Mouse (Mus musculus) lung, embryonic 15.5 days (tissue): ENCODE measurements around the gene Pex16. TPM values are rescaled to one million over a fixed set of nuclear protein-coding genes. Genes with fewer than 3 reads are reported as not detected.

Experiments
- ATAC-seq: fragments of 200-750 bp; cut with Nextera tagmentation; 2 replicates; pipeline ENCODE4 v1.8.0; 2017; ENCODE audit warnings: moderate number of reproducible peaks, borderline replicate concordance; ENCODE audit not compliant: low FRiP score, low TSS enrichment; ENCODE audit errors: extremely low read depth
- H3K27ac ChIP-seq: fragments of 300-500 bp; sonication (generic); 2 replicates; pipeline ENCODE4 v1.5.1; 2015; ENCODE audit warnings: moderate library complexity, mild to moderate bottlenecking, inconsistent platforms
- H3K27me3 ChIP-seq: fragments of 300-500 bp; sonication (generic); 2 replicates; pipeline ENCODE4 v1.6.1; 2015; ENCODE audit warnings: inconsistent platforms
- H3K36me3 ChIP-seq: fragments of 300-500 bp; sonication (generic); 2 replicates; pipeline ENCODE4 v1.6.1; 2015; ENCODE audit warnings: inconsistent platforms
- H3K4me1 ChIP-seq: fragments of 300-500 bp; sonication (generic); 2 replicates; pipeline ENCODE4 v1.6.1; 2015; ENCODE audit warnings: inconsistent platforms
- H3K4me2 ChIP-seq: fragments of 300-500 bp; sonication (generic); 2 replicates; pipeline ENCODE4 v1.6.1; 2015; ENCODE audit warnings: inconsistent platforms, mild to moderate bottlenecking, moderate library complexity
- H3K4me3 ChIP-seq: fragments of 300-500 bp; sonication (generic); 2 replicates; pipeline ENCODE4 v1.5.1; 2015; ENCODE audit warnings: mild to moderate bottlenecking, inconsistent platforms
- H3K9ac ChIP-seq: fragments of 300-500 bp; sonication (generic); 2 replicates; pipeline ENCODE4 v1.6.1; 2015; ENCODE audit warnings: inconsistent platforms
- H3K9me3 ChIP-seq: fragments of 300-500 bp; sonication (generic); 2 replicates; pipeline ENCODE4 v1.6.1; 2016; ENCODE audit warnings: inconsistent platforms
- WGBS: fragments of 180-500 bp; shearing (Covaris S2); methylation state at CpG from one replicate; pipeline ENCODE4 v1.1.7; 2015; 5-methylcytosine and 5-hydroxymethylcytosine counted together
- polyA plus RNA-seq: library from polyadenylated mRNA; unstranded; fragments of >200 nt; fragmentation: Nextera tagmentation; extraction: Ambion mirVana; gene quantifications from 2 replicates; pipeline ENCODE4 v1.2.1, GENCODE M21; 2015

Gene Pex16
- polyA plus RNA-seq, 1 experiment from 2014 or later: 24.0 TPM

DNA sequence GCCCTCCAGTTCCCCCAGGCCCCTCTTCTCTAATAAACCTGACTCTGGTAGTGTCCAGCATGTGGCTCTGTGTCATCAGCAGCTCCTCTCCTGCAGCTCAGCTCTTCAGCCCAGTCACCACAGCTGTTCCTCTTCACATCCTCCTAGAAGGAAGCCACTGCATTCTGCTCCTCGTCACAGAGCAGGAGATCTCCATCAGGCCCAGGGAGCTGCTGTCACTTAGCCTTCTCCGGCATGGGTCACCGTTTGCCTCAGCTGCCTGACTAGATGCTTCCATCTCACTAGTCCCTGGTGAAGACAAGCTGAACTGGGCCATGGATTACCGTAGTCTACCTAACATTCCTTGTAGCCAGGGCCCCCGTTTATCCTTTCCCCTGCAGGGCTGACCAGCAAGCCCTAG lies 6.7 kb downstream of the Pex16 start:
- H3K4me1 ChIP-seq: peaks cover 4% of the 10 kb centered on the region
- H3K4me2 ChIP-seq: no peak overlapping the region
- no peaks in the 10 kb centered on the region for H3K27me3 ChIP-seq
- no peak for ATAC-seq
- no peak overlapping the region for H3K4me3 ChIP-seq
- H3K9ac ChIP-seq: no peak overlapping the region
- no peaks in the 10 kb centered on the region for H3K9me3 ChIP-seq
- H3K36me3 ChIP-seq: peaks cover 48% of the 10 kb centered on the region
- 68% methylated on average over 5 of the region's 5 CpGs for WGBS
- H3K27ac ChIP-seq: no peak overlapping the region

- Histone ChIP-seq H3K9me3 (no peaks in the 10 kb centered on the region), H3K27ac (no peak within 1 kb of the TSS), H3K4me3 (no peak within 1 kb of the TSS), H3K36me3 (peaks cover 52% of the 10 kb centered on the region), H3K4me1 (no peaks in the 10 kb centered on the region), H3K4me2 (no peak within 1 kb of the TSS), H3K9ac (no peak within 1 kb of the TSS), H3K27me3 (no peaks in the 10 kb centered on the region)
- 77% methylated on average over 5 of the region's 5 CpGs for WGBS
- no peak for ATAC-seq
These were observed 7.6 kb downstream of the Pex16 start, which contains the start of gene 1700029I15Rik for GRCm38 (mm10) chr2:92381901-92382588. Gene 1700029I15Rik, plus strand, starts transcription at chr2:92382538.

DNA sequence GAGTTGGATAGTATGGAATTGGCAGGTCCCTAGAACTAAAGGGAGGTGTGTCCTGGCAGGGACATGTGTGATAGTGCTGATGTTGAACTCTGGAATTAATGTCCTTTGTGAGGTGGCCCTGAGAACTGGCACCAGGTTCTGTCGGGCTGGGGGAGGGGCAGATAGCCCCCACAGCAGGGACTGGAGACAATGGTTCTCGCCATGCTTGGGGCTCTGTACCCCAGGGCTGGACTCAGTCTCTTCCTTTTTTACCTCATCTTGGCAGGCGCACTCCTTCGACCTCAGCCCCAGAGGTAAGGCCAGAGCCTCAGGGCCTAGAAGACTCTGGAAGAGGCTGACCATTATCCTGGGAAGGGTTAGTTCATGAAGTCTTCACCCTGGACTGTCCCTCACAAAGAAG lies 8.3 kb downstream of the Pex16 start:
- H3K36me3 ChIP-seq: peaks cover 50% of the 10 kb centered on the region
- 88% methylated on average over 4 of the region's 4 CpGs for WGBS
- no peaks in the 10 kb centered on the region for H3K9me3 ChIP-seq

DNA sequence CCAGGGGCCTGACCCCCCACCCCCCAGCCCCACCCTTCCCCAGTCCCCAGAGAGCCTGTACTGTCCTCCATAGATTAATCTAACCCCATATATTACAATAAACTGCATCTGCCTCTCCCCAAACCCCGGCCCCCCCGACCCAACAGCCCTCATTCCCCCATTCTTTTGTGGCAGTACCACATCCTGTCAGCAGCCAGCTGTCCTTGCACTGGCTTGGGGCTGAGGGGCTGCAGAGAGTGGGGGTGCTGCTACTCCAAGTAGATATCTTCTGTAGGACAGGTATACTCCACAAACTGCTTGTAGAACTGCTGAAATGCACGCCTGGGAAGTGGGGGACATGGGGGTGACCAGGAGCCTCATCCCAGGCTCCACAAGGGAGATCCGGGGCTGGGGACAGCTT lies 9.6 kb downstream of the Pex16 start:
- peaks cover 36% of the 10 kb centered on the region for H3K36me3 ChIP-seq
- WGBS: 57% methylated on average over 4 of the region's 4 CpGs

More for the DNA sequence above, 8.3 kb downstream of the Pex16 start:
- Histone ChIP-seq H3K9ac (no peak overlapping the region), H3K4me2 (no peak overlapping the region), H3K4me3 (no peak overlapping the region), H3K27ac (no peak overlapping the region), H3K27me3 (no peaks in the 10 kb centered on the region), H3K4me1 (peaks cover under 1% of the 10 kb centered on the region; the same call in 1 of the 2 replicates)
- no peak for ATAC-seq

DNA sequence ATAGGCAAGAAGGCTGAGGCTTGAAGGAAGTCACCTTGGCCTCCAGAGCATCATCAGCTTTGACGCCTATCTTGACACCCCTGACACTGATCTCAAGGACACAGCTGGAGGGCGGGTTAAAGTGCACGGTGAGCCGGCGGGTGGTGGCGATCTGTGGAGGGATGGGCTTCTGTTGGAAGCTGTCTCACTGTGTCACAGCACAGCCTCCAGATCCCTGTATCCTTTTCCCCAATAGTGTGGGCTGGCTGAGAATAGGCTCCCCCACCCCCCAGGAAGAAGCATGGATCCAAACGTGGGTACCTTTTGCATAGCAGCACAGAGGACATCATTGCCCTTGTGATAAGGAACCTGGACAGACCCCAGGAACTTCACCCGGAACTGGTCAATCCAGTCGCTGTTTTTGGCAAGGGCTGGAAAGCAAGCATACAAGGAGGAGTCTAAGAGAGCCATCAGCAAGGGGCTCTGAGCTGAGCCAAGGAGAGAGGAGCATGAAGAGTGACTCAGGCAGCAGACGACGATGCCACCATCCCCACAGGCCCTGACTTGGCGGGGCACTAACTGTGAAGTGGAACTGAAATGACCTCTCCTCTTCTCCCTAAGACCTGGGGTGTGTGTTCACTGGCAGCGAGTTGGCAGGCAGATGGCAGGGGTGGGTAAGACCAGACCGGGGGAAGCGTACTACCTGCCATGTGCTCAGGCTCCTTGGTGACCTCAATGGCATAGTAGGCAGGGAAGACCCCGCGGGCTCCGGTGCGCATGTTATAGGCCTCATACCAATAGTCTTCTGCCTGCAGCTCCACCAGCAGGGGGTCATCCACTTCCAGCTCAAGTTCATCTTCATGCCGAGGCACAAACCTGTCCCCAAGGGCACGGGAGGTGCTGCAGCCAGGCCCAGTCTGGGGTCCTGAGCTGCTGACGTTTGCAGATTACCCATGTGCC lies 10.9 kb downstream of the Pex16 start:
- Histone ChIP-seq H3K27ac (no peak overlapping the region), H3K4me1 (peaks cover 25% of the 10 kb centered on the region), H3K9me3 (no peaks in the 10 kb centered on the region), H3K4me2 (no peak overlapping the region), H3K4me3 (no peak overlapping the region), H3K9ac (no peak overlapping the region), H3K36me3 (peaks cover 23% of the 10 kb centered on the region), H3K27me3 (no peaks in the 10 kb centered on the region)
- ATAC-seq: no peak
- WGBS: 72% methylated on average over 22 of the region's 22 CpGs

More for the DNA sequence above, 9.6 kb downstream of the Pex16 start:
- Histone ChIP-seq H3K4me3 (no peak overlapping the region), H3K4me1 (peaks cover 14% of the 10 kb centered on the region), H3K9me3 (no peaks in the 10 kb centered on the region), H3K4me2 (no peak overlapping the region), H3K27ac (no peak overlapping the region), H3K27me3 (no peaks in the 10 kb centered on the region), H3K9ac (no peak overlapping the region)
- no peak for ATAC-seq

DNA sequence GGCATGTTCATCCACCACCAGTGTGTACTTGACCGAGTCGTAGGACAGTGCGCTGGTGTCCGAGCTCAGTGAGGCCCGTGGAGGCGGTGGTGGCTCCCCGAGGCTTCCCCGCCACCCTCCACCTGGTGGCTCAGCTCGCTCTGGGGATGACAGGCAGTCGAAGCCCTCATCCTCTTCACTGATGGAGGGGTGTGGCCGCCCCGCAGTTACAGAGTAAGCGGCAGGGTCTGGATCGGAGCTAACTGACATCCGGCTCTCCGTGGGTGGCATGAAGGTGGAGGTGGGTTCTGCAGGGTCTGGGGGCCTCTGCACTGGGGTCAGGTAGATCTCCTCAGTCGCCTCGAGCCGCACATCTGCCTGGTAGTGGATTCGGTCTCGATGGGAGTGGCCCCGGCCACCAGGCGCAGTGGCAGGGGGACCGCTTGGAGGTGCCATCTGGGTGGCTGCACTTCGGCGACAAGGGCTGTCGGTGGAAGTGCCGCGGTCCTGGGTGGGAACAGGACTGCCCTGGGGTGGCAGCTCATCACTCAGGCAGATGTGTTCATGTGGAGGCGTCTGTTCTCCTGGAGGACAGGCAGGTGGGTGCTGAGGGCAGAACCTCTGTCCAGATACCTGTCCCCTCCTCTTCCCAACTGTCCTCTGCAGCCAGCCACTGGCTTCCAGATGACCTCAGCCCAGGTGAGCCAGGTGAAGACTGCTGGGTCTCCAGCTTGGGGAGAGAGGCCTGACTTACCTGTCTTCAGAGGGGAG lies 12.5 kb downstream of the Pex16 start:
- WGBS: 88% methylated on average over 30 of the region's 30 CpGs
- peaks cover 31% of the 10 kb centered on the region for H3K4me1 ChIP-seq
- H3K4me3 ChIP-seq: no peak overlapping the region
- H3K4me2 ChIP-seq: no peak overlapping the region
- no peaks in the 10 kb centered on the region for H3K9me3 ChIP-seq
- H3K27ac ChIP-seq: no peak overlapping the region
- H3K36me3 ChIP-seq: peaks cover 19% of the 10 kb centered on the region
- no peaks in the 10 kb centered on the region for H3K27me3 ChIP-seq
- no peak for ATAC-seq
- no peak overlapping the region for H3K9ac ChIP-seq

DNA sequence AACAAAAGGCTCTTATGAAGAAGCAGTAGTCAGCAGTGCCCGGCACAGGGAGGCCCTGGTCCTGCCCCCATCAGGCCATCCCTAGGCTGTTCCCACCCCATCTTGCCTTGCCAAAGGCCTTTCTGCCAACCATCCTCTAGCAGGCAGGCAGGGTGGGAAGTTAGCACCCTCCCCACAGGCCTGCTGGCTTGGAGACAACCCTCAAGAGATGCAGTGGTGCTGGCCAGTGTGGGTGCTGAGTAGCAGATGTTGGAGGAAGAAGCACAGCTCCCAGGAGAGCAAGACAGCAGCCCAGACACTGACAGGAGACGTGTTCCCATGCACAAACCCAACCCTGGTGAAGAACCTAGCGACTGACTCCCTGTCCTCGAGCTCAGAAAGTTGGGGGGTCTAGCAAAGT lies 13.2 kb downstream of the Pex16 start:
- Histone ChIP-seq H3K27me3 (peaks cover 4% of the 10 kb centered on the region; the same call in 1 of the 2 replicates), H3K27ac (no peak overlapping the region), H3K9me3 (no peaks in the 10 kb centered on the region), H3K9ac (no peak overlapping the region), H3K4me3 (no peak overlapping the region; the same call in 1 of the 2 replicates), H3K4me2 (no peak overlapping the region), H3K4me1 (peaks cover 38% of the 10 kb centered on the region), H3K36me3 (peaks cover 14% of the 10 kb centered on the region)
- WGBS: 69% methylated on average over 4 of the region's 4 CpGs
- no peak for ATAC-seq

DNA sequence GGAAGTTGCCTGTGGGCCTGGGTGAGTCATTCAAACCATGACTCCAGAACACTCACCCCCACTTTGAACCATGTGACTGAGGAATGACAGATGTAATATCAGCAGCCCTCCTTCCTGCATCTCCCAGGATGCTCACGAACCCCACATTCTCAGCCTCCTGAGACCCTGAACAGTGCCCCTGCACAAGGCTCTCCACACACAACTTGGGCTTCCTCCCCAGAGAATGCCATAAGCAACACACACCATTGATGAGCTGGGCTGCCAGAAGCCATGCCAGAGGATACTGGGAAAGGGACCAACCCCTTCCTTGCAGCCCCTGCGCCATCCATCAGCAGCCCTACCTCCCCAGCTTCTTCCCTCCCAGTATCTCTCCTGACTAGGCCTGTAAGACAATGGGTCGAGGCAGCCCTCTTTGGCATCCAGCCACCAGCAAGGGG lies 13.6 kb downstream of the Pex16 start:
- peak overlapping the region; percentile 64 for H3K4me3 ChIP-seq
- no peak overlapping the region for H3K27ac ChIP-seq
- peaks cover 10% of the 10 kb centered on the region; the same call in 1 of the 2 replicates for H3K36me3 ChIP-seq
- peaks cover 6% of the 10 kb centered on the region; the same call in 1 of the 2 replicates for H3K27me3 ChIP-seq
- H3K4me2 ChIP-seq: peak overlapping the region; percentile 90
- H3K4me1 ChIP-seq: peaks cover 38% of the 10 kb centered on the region
- no peaks in the 10 kb centered on the region for H3K9me3 ChIP-seq
- WGBS: 40% methylated on average over 3 of the region's 3 CpGs
- ATAC-seq: no peak
- peak overlapping the region; percentile 63; the same call in 1 of the 2 replicates for H3K9ac ChIP-seq

DNA sequence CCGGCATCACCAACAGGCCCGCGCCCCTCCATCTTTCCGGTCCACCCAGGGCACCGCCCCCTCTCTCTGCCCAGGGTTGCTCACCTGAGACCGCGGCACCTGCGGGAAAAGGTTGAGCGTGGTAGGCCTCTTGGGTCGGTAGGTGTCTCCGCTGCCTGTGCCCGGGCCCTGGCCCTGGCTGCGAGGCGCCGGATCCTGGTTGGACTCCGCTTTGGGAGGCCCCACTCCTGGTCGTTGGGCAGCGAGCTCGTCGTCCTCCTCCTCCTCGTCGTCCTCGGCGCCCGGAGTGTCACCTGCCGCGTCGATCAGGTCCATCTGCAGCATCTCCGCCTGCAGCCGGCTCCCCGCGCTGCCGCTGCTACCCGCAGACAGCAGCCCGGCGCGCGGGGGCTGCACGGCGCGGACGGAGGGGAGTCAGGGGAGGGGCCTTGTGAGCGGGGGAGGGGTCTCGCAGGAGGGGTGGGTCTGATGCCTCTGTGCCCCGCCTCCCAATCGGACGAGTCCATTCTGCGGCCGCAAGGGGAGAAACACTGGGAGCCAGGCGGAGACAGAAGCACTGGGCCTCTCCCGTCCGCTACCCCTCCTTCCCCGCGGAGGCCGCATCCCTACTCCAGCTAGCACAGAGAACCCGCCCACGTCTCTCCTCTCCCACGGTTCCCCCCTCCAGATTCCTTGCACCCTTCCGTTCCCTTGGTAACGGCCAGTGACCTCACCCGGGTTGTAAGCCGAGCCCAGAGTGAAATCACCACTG lies 14.6 kb downstream of the Pex16 start:
- Histone ChIP-seq H3K27ac (peak overlapping the region; percentile 77), H3K9me3 (no peaks in the 10 kb centered on the region), H3K27me3 (peaks cover 6% of the 10 kb centered on the region; the same call in 1 of the 2 replicates), H3K4me3 (peak overlapping the region; percentile 64), H3K36me3 (peaks cover 6% of the 10 kb centered on the region; the same call in 1 of the 2 replicates), H3K4me1 (peaks cover 38% of the 10 kb centered on the region), H3K9ac (peak overlapping the region; percentile 63), H3K4me2 (peak overlapping the region; percentile 90)
- WGBS: under 1% methylated on average over 55 of the region's 62 CpGs
- ATAC-seq: peak; percentile 89

DNA sequence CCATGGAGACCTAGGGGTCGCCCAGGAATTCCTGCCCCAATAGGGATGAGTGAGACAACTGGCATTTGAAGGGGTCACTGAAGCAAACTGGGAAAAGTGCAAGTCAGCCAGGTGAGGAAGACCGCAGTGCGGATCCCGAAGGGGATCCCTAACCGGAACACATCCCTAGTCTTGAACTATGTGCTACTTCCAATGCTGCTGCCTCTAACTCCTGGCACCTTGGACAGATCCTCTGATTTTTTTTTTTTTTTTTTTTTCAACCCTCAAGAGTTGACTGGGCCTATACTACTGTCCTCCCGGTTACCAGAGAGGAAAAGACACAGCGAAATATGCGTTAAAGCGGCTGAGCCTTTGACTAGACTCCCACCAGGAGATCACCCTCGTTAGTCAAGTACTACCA lies 15.2 kb downstream of the Pex16 start:
- Histone ChIP-seq H3K27ac (peak overlapping the region; percentile 77), H3K4me1 (peaks cover 38% of the 10 kb centered on the region), H3K9ac (peak overlapping the region; percentile 63; the same call in 1 of the 2 replicates), H3K9me3 (no peaks in the 10 kb centered on the region), H3K4me3 (peak overlapping the region; percentile 64), H3K27me3 (peaks cover 6% of the 10 kb centered on the region; the same call in 1 of the 2 replicates), H3K4me2 (peak overlapping the region; percentile 90), H3K36me3 (peaks cover 6% of the 10 kb centered on the region; the same call in 1 of the 2 replicates)
- peak; percentile 3; the same call in 1 of the 2 replicates for ATAC-seq
- 7% methylated on average over 10 of the region's 10 CpGs for WGBS
